13 mouse cellular contexts compared by ENCODE assay signal in the genomic region with DNA sequence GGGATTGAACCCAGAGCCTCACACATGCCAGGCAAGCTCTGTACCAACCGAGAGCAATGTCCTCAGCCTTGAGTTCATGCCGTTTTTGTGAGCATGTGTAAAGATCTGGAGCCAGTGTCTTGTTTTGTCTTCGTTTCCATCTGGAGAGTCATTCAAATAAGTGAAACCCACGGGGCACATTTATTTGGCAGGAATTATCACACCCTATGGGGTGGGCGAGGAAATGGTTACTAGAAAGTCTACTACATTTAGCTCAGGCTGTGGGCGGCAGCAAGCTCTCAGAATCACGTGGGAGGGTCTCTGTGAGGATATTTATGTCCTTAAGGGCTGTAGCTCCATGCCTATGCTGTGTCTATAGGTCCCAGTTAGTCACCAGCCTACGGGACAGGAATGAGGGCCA. TPM values are rescaled to one million over a fixed set of nuclear protein-coding genes. Genes with fewer than 3 reads are reported as not detected.
DNase-seq lines count a peak whose midpoint lies in the region; ATAC-seq and TF ChIP-seq lines count a peak whose summit lies in the region.
"Had no signal": no experiment of that assay in that cellular context is flagged by ENCODE, and none has a peak within 500 bp of the region (broad histone marks: within the 10 kb centered on the region; RNA-seq: fewer than 3 reads in every experiment).

No protein-coding gene starts in this region.

- H3K36me3 ChIP-seq in kidney, adult 2 months (ENCODE audit: control insufficient read depth, insufficient read depth, low read length), result no peaks in the 10 kb centered on the region; the same call in 1 of the 2 replicates
- H3K36me3 ChIP-seq in testis, adult 2 months (ENCODE audit: control insufficient read depth, insufficient read depth, low read length), result no peaks in the 10 kb centered on the region

- H3K4me1 ChIP-seq in kidney, adult 2 months (ENCODE audit: control insufficient read depth, insufficient read depth, low read length), result peaks cover 27% of the 10 kb centered on the region
- peaks cover 1% of the 10 kb centered on the region; the same call in 1 of the 2 replicates for H3K4me1 ChIP-seq in testis, adult 2 months (ENCODE audit: control insufficient read depth, insufficient read depth, low read length)

- peak overlapping the region; percentile 8 for H3K4me3 ChIP-seq in kidney, adult 2 months (ENCODE audit: insufficient read depth, low read depth, low read length)
- H3K4me3 ChIP-seq in testis, adult 2 months (ENCODE audit: control insufficient read depth, low read depth, low read length), result no peak overlapping the region
- H3K4me3 ChIP-seq: limb, embryonic 15.5 days had no signal

- DNase-seq in kidney, adult 2 months, result no peak
- DNase-seq in kidney, postnatal 25 days, result no peak
- DNase-seq in testis, postnatal 14 days (ENCODE audit: low spot score), result no peak
- peak; percentile 55 to 80 for DNase-seq in left cerebral cortex, adult 9 months (ENCODE audit: low spot score in 2 of 2)
- DNase-seq in ovary, postnatal 36 days (ENCODE audit: low spot score), result no peak
- DNase-seq: adrenal gland, adult 8-10 months; cerebellum, postnatal 36 days; thymus, postnatal 25 days had no signal

- TF ChIP-seq CTCF in kidney, adult 2 months (conservative IDR thresholded peaks at IDR 0.05; ENCODE audit: insufficient read depth, insufficient read length, low read depth, low read length), result no peak
- TF ChIP-seq CTCF in testis, adult 2 months (IDR thresholded peaks at IDR 0.05; ENCODE audit: control insufficient read depth, insufficient read depth, insufficient replicate concordance, low read depth, low read length), result no peak

- no peak for ATAC-seq in erythroid progenitor cell, adult 5-6 weeks (replicated peaks; ENCODE audit: low FRiP score, poor library complexity, severe bottlenecking)
- ATAC-seq: hindbrain, embryonic 16.5 days had no signal

- peak overlapping the region; percentile 12; the same call in 1 of the 2 replicates for H3K27ac ChIP-seq in kidney, adult 2 months (ENCODE audit: insufficient read depth, low read depth, low read length)
- H3K27ac ChIP-seq in testis, adult 2 months (ENCODE audit: control insufficient read depth, insufficient read depth, low read depth, low read length), result peak overlapping the region; percentile 12; the same call in 1 of the 2 replicates
- H3K27ac ChIP-seq: limb, embryonic 15.5 days had no signal

- 66% methylated on average over 8 of the region's 8 CpGs for WGBS in kidney, adult 2 months

- no peak for TF ChIP-seq POLR2A in kidney, adult 2 months (IDR thresholded peaks at IDR 0.05; ENCODE audit: low read depth, low read length)
- no peak for TF ChIP-seq POLR2A in testis, adult 2 months (IDR thresholded peaks at IDR 0.05; ENCODE audit: control insufficient read depth, low read depth, low read length)

- H3K27me3 ChIP-seq in kidney, adult 2 months (replicated peaks; ENCODE audit: control insufficient read depth, insufficient read depth, low read length), result no peaks in the 10 kb centered on the region
- 0 out of 2 replicates have a peak, but pooled peaks cover 2% of the 10 kb centered on the region for H3K27me3 ChIP-seq in testis, adult 2 months (ENCODE audit: control insufficient read depth, insufficient read depth, low read length)
- H3K27me3 ChIP-seq: limb, embryonic 15.5 days had no signal

RNA-seq across cellular contexts. Expression of gene Lbh, which starts 6.2 kb away (rescaled TPM):
- polyA plus RNA-seq in kidney, adult 2 months (2012; rRNA removed), result 58.9 and 66.4 TPM in 2 replicates
- polyA plus RNA-seq in testis, adult 2 months (2012; rRNA removed), result 2.7 and 3.8 TPM in 2 replicates
- 8.6 and 14.3 TPM in 2 replicates for total RNA-seq in erythroid progenitor cell, adult 5-6 weeks (2015; ENCODE audit: low replicate concordance)
- total RNA-seq in erythroid progenitor cell, adult 5-6 weeks (2017; ENCODE audit: low replicate concordance), result 3.0 and 6.7 TPM in 2 replicates
- total RNA-seq: MEL had no signal

Comparison
In these comparisons a context has a peak if more than half of its experiments do, and no peak if none do; other contexts are left out.
1. DNase-seq: peak in left cerebral cortex, adult 9 months (2 of 2); none in kidney, adult 2 months (single experiment), kidney, postnatal 25 days (0 of 2), testis, postnatal 14 days (single experiment) and ovary, postnatal 36 days (single experiment).
2. RNA of gene Lbh, which starts 6.2 kb away (polyA plus RNA-seq): 58.9 to 66.4 TPM in kidney, adult 2 months; 2.7 to 3.8 TPM in testis, adult 2 months; every median in the first group is over 10 times any median in the second.